Mouse (Mus musculus): ENCODE measurements around the gene Mycbpap.

Mycbpap gene

DNA sequence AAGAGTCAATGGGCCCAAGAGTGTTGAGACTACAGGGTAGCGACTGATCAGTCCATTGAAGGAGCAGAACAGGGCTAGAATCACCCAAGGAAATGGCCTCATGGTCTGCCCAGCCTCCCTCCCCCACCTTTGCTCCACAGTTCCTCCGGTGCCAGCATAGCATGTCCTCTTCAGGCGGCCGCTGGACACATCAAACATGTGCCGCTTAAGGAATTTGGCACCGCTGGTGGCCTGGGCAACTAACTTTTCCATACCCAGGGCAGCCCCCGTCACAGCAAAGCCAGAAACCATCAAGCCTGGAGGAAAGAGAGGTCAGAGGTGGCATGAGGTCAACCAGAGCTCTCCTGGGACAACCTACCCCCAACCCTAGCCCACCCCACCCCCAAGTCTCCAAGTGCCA, 39.6 kb downstream of the Mycbpap start:
- no peak for DNase-seq (ENCODE audit: inconsistent ontology term)

DNA sequence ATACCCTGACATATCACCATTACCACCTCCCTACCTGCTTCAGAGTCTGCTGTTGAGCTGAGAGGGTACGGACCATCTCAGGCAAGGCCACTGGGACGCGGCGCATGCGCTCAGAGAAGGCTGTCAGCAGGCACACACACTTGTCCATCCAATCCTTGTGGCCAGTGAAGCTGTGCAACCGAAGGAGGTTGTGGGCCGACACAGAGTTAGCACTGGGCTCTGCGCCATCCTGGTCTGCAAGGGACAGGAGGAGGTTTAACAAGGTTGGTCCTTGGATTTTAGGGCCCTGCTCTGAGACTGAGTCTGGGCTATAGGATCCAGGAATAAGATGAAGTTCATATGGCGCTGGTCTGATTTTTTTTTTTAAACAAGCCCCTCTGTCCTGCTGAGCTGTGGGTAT, 41.2 kb downstream of the Mycbpap start:
- DNase-seq (ENCODE audit: inconsistent ontology term): no peak

DNA sequence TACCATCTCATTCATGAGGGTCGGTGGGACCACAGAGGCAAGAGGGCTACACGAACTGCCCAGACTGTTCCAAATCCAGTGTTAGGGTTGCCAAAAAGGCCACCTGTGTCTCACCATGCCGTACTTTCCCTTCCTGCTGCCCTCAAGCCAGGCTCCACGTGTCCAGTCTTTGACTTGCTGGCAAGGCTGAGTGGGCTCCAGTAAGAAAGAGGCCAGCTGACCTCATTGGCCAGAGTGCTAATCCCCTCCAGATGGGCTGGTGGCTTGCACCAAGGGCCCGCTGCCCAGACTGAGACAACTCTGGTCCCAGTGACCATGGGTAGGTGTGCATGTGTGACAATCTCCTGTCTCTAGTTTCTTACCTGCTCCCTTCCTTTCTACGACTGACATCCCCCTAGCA, 43.9 kb downstream of the Mycbpap start:
- no peak for DNase-seq (ENCODE audit: inconsistent ontology term)

DNA sequence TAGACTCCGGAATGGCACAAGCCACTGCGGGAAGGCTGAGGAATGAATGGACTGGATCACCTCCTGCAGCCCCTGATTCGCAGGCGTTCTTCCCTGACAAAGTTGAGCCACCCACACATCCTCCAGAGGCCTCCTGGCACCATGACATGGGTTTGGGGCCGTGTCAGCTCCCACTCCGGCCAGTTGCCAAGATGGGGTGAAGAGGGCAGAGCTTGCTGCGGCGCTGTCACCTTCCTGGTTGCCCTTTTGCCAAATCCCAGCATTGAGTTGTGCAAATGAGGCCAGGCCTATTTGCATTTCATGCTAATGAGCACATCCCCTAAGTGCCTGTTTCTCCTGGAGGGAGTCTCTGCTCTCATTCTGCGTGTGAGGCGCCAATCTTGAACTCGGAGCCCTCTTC, 45.8 kb downstream of the Mycbpap start:
- DNase-seq (ENCODE audit: inconsistent ontology term): peak; percentile 79

DNA sequence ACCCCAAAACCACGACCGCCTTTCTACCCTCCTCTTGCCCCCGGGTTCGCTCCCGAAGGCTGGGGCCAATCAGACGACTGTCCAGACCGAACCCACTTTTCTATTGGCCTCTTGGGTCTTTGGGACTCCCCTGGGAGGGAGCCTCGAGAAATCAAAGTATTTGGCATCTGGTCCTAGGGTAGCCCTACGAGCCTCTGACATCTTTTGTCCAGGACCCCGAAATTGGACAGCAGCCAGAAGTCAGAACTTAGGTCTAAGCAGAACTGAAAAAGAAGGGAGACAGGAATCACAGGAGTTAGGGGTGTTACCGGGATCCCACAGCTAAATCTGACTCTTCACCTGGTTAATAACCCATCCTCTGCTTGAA, 47.0 kb downstream of the Mycbpap start:
- no peak for DNase-seq (ENCODE audit: inconsistent ontology term)

DNA sequence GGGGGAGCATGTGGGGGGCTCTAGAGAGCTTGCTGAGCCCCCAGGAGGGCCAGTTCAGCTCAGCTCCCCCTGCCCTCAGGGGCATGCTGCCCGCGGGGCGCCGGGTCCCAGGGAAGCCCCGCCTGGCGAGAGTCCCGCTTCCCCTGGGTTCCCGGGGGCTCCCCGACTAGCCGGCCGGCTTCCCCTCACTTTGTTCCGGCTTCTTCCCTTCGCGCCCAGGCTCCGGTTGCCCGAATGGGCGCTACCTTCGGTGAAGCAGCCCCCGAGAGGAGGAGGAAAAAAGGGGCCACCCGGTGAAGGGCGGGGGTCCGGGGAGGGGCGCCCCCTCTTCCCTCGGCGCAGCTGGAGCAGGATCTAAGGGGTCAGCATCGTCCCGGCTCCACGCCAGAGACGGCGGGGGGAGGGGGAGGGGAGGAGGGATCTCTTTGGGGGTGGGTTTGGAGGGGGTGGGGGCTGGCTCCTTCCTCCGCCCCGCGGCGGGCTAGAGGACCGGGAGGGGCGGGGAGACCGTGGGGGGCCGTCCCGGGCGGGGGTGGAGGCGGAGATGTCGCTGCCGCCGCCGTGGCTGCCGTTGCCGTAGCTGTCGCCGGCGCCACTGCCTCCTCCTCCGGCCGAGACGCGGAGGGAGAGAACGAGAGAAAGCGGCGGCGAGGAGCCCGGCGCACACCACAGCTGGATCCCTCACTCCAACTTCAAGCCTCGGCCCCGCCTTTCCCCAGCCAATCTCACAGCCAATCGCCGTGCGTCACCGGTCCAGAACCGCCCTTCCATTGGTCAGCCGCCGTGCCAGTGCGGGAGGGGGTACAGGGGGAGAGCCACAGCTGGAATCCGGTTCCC, 47.6 kb downstream of the Mycbpap start, which contains the start of gene Cacna1g:
Gene Cacna1g (minus strand): TSS at position 492 of the 837 bp plus-strand sequence.
- peak; percentile 77 for DNase-seq (ENCODE audit: inconsistent ontology term)

DNA sequence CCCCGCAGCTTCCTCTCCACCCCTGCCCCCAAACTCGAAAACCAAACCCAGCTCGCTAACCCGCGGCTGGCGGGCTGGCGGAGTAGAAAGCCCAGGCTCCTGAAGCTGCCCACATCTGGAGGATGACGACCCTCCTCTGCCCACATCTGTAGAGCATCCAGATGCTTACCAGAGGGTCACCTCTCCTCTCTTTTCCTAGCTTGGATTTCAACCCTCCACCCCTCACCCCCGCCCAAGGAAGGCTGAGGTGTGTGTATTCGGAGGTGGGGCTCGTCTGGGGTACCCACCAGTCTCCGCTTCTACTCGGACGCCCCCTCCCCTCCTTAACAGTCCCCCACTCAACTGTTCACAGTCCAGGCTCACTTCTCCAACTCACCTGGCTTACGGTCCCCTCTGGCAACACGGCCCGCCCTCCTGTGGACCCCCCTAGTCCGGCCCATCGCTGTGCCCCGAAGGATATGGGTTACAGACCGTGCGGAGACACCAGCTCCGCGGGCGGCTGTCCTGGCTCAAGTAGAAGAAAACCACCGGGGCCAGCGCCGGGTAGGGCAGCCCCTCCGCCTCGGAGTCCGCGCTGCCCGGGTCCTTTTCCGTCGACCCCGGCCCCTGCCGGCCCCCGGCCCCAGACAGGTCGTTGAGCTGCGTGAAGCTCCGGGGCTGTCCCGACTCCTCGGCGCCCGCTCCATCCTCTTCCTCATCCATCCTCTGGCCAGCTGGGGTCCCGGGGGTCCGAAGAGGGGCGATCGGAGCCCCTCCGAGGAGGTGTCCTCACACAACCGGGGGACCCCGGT, 48.4 kb downstream of the Mycbpap start:
- no peak for DNase-seq (ENCODE audit: inconsistent ontology term)

DNA sequence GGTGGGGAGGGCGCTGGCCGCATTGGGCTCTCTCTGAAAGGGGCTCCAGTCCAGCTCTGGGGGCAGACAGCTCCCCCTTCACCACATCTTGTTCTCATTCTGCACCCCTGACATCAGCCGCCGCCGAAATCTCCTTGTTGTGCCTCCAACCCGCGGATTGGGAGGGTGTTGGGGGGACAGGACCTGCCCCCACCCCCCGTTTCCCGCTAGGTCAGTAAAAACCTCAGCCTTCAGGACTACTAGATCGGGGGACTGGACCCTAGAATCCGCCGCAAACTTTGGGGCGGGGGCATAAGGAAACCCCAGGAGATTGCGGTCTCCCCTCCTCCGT, 49.0 kb downstream of the Mycbpap start:
- DNase-seq (ENCODE audit: inconsistent ontology term): no peak

DNA sequence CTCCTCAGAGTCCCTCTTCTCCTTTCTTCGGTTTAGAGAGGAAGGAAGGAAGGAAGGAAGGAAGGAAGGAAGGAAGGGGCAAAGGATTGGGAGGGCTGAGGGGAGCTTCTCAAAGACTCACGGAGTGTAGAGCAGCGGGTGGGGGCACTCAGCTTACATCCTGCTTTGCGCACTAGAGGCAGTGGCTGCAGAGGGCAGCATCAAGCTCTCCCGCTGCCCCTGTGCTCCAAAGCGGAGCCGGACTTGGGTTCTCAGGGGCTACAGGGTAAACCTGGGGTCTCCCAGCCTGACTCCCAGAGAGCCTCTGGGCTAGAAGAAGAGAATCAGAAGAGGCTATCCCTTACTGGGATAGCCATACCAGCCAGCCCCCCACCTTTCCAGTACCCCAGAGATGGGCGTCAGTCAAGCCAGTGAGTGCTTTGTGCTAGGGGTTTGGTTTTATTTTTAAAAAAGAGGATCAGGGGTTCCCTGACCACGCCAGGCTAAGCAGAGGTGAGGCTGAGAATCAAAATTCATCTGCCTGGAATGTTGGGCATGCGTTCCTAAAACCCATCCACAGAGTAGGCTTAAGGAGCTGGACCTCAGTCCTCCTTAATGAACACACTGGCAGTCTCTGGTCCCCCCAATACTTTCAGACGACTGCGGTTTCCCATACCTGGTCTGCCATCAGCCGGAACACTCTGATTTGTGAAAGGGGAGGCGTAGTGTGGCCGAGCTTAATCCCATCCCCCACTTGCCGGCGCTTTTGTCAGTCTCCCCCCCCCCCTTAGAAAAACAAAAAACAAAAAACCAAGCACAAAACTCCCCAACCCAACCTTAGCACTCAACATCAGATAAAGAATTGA, 49.6 kb downstream of the Mycbpap start:
- DNase-seq (ENCODE audit: inconsistent ontology term): no peak

DNA sequence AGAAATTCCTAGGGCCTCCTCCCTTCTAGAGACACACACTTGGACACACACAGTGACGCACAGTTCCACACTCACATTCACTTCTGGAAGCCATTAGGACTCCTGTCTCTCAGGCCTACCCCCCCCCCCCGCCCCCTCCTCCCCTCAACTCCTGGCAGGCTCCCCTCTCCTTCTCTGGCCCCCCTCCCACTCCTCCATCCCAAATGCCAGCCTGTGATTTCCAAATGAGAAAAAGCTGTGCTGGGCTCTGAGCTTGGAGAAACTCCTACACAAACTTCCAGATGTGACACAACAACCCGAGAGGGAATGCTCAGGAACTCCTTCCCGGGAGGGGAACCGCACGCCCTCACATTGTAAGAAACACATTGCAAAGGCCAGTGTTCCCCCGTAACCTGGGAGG, 51.2 kb downstream of the Mycbpap start:
- DNase-seq (ENCODE audit: inconsistent ontology term): no peak

DNA sequence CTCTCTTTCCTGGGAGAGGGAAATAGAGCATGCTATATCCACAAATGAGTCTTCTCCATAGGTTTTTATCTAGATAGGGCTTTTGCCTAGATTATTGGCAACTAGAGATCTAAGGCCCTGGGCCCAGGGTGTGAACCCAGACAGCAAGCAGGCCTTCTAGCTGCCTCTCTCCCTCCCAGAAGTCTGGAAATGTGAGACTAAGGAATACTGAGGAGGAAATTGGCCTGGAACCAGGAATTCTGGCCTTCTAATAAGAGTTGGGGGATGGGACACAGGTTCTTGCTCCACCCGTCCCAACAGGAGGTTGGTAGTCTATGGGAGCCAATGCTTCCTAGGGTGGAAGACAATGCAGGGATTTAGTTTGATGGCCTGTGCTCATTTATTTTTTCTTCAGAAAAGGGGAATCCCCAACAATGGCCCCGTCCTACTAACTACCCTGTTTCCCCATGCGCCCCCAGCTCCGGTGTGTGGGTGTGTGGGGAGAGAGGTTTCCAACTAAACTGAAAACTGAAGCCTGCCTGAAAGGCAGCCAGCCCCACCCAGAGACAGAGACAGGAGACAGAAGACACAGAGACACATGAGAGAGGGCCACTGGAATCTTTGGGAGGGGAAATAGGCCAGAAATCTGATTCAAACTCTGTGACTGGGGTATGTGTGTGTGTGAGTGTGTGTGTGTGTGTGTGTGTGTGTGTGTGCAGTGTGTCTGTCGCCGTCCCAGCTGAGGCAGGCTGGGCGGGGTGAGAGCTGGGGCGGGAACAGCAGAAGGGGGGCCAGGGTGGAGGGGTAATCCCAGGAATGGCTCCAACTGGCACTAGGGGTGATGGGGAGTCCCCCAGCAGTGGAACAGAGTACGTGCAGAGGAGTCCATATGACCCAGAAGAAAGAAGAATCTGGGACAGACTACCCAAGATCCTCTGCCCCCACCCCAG, 52.1 kb downstream of the Mycbpap start:
- peak; percentile 76 for DNase-seq (ENCODE audit: inconsistent ontology term)

DNA sequence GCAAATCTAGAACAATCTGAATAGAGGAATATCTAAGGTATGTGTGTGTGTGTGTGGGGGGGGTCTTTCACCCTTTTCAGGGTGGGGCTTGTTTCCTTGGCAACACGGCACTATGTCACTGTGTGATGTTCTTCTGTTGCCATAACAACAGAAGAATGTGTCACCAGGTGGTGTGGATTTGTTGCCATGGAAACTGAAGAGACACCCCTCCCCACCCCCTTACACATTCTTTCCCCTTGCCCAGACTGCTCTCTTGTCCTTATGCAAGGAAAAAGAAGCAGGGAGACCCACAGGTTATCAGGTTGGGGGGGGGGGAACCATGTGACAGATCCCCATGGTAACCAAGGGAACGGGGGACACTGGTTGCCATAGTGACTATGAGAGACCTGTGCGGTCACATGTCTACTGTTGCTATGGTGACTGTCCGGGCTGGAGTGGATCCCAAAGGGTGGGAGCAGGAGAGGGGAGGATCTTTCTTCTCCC, 52.9 kb downstream of the Mycbpap start:
- peak; percentile 68 for DNase-seq (ENCODE audit: inconsistent ontology term)

DNA sequence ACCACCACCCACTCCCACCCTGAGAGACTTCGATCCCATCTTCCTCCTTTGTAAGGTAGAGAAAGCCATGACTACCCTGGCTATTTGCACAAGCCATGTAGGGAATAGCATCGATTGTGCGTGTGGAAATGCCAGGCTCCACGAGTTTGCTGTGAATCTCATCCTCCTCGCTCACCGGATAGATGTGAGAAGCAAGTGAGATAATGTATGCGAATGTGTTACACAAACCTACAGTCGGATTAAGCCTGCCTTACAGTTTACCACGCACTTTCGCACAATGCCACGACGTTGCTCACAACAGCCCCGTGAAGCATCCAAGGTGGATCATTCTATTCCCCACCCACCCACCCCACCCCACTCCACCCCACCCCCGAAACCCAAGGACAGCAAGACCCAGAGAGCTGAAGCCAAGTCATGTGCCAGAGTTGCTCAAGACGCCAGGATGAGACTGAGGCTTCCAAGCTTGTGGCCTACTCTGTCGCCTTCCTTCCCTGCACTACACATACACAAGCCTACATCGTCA, 55.1 kb downstream of the Mycbpap start:
- no peak for DNase-seq (ENCODE audit: inconsistent ontology term)

DNA sequence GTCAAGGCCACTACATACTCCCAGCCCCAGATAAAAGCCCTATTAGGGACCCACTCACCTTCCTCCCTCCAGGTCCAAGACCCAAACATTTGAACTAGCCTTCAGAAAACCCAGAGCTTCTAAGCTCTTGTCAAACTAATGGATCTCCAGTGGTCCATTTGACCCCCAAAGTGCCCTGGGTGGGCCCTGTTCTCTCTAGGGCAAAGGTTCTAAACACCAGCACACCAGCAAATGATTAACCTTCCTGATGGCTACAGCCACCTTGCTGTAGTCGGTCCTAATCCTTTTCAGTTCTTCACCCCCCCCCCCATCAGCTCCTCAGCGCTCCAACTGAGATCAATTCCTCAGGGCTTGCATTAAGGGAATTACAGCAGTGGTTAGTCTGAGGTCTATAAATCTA, 57.4 kb downstream of the Mycbpap start:
- no peak for DNase-seq (ENCODE audit: inconsistent ontology term)

DNA sequence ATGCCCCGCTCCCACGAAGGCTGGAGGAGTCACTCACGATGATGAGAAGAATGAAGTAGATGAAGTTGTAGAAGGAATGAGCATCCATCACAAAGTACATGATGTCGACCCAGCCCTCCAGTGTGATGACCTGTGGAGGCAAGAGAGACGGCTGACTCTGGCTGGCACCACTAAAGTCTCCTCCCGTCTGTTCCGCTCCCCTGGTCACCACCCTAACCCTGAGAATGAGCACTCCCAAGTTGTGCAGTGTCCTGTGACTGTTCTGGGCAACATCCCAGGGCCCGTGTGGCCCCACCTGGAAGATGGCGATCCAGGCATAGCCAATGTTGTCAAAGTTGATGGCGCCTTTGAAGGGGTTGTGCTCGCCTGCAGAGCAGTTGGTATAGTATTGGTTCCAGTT, 59.7 kb downstream of the Mycbpap start:
- DNase-seq (ENCODE audit: inconsistent ontology term): no peak

DNA sequence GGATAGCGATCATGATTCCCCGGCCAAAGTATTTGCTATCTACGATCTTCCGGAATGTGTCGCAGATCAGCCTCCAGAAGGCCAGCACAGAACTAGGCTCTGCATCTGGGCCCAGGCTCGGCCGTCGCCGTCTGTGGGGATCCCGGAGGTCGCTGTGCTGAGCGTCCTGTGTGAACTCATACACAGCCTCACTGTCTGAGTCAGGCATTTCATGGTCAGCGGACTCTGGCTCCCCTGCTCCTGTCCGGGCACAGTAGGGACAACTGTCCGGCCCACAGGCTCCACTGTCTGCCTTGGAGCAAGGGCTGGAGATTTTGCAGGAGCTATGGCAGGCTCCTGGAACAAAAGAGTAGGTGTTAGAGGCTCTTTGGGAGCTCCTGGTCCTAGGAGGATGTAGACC, 64.5 kb downstream of the Mycbpap start:
- no peak for DNase-seq (ENCODE audit: inconsistent ontology term)

DNA sequence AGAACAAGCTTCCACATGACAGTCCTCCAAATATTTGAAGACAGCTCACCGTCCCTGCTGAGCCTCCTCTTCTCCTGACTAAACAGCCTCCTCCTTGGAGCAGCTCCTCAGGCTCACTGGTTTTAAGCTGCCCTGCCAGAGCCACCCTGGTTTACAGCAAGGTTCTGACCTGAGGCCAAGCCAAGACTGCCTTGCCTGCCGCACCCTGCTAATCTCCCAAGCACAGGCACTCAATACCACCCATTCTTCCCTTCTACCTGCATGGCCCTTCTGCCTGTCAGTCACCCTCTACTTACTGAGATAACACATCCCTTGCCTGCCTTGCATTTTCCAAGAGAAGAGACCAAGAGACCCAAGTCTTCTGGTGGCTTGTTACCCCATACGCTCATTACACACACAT, 65.2 kb downstream of the Mycbpap start:
- DNase-seq (ENCODE audit: inconsistent ontology term): no peak

DNA sequence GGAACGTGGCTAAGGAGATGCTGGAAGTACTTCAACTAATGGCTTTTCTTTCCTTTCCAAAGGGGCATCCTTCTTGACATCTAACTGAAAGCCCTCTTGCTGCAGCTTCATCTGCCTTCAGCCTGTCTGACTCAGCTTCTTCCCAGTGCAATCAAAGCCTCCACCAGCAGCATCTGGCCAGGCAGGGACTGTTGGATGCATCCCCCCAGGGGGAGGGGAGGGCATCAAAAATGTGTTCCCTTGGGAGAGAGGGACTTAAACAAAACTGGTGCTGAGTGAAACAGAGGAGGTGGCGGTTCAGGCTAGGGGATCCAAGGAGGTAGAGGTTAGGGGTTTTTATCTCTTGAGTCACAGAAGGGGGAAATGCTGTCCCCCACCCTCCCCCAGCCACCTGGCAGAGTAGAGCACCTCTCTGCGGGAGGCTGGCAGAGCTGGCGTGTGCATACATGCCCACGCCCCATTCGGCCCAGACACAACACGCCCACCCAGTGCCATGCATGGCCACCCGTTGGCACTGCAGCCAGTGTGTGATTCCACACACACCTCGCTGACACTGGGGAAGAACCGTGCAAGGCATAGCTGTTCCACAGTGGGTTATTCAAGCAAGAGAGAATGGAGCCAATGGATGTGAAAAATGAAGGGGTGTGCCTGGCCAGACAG, 66.3 kb downstream of the Mycbpap start:
- DNase-seq (ENCODE audit: inconsistent ontology term): peak; percentile 35

DNA sequence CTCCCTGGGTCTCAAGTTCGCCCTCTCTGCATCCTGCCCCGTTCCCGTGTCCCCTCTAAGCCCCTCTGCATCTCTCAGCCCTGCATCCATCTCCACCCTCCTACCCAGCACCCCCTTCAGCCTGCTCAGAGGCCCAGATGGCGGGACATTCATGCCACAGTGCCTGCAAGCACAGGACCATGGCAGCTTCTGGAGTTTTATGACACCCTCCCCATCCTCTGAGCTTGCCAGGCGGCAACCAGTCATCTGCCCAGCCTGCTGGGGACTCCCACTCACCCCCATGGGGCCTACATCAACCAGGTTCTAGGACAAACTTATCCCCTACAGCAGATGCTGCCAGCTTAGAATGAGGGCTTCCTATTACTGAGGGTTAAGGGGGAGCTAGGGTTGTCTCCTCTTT, 66.8 kb downstream of the Mycbpap start:
- no peak for DNase-seq (ENCODE audit: inconsistent ontology term)
